Mouse (Mus musculus) limb, embryonic 15.5 days (tissue): ENCODE results near the gene 4430402I18Rik. TPM values are rescaled to one million over a fixed set of nuclear protein-coding genes. Genes with fewer than 3 reads are reported as not detected.

ENCODE experiments used
- ATAC-seq: fragments of 200-750 bp; cut with Nextera tagmentation; 2 replicates; pipeline ENCODE4 v1.8.0; 2017; ENCODE audit warnings: low read depth, moderate TSS enrichment; ENCODE audit not compliant: insufficient number of reproducible peaks, low FRiP score, low TSS enrichment
- H3K27ac ChIP-seq: fragments of 300-500 bp; sonication (generic); 2 replicates; pipeline ENCODE4 v1.5.1; 2015; ENCODE audit warnings: moderate library complexity, mild to moderate bottlenecking, inconsistent platforms
- H3K27me3 ChIP-seq: fragments of 300-500 bp; sonication (generic); 2 replicates; pipeline ENCODE4 v1.6.1; 2015; ENCODE audit warnings: inconsistent platforms
- H3K36me3 ChIP-seq: fragments of 300-500 bp; sonication (generic); 2 replicates; pipeline ENCODE4 v1.6.1; 2015; ENCODE audit warnings: inconsistent platforms
- H3K4me1 ChIP-seq: fragments of 300-500 bp; sonication (generic); 2 replicates; pipeline ENCODE4 v1.6.1; 2015; ENCODE audit warnings: inconsistent platforms
- H3K4me2 ChIP-seq: fragments of 300-500 bp; sonication (generic); 2 replicates; pipeline ENCODE4 v1.6.1; 2015; ENCODE audit warnings: mild to moderate bottlenecking, inconsistent platforms
- H3K4me3 ChIP-seq: fragments of 300-500 bp; sonication (generic); 2 replicates; pipeline ENCODE4 v1.5.1; 2015; ENCODE audit warnings: mild to moderate bottlenecking, inconsistent platforms
- H3K9ac ChIP-seq: fragments of 300-500 bp; sonication (generic); 2 replicates; pipeline ENCODE4 v1.6.1; 2015; ENCODE audit warnings: inconsistent platforms
- H3K9me3 ChIP-seq: fragments of 300-500 bp; sonication (generic); 2 replicates; pipeline ENCODE4 v1.6.1; 2016; ENCODE audit warnings: inconsistent platforms
- WGBS: fragments of 180-500 bp; shearing (Covaris S2); methylation state at CpG from one replicate; pipeline ENCODE4 v1.1.7; 2015; 5-methylcytosine and 5-hydroxymethylcytosine counted together
- polyA plus RNA-seq: library from polyadenylated mRNA; unstranded; fragments of >200 nt; fragmentation: Nextera tagmentation; extraction: Ambion mirVana; gene quantifications from 2 replicates; pipeline ENCODE4 v1.2.1, GENCODE M21; 2015

Gene 4430402I18Rik
- polyA plus RNA-seq, 1 experiment from 2014 or later: 0.47 TPM

DNA sequence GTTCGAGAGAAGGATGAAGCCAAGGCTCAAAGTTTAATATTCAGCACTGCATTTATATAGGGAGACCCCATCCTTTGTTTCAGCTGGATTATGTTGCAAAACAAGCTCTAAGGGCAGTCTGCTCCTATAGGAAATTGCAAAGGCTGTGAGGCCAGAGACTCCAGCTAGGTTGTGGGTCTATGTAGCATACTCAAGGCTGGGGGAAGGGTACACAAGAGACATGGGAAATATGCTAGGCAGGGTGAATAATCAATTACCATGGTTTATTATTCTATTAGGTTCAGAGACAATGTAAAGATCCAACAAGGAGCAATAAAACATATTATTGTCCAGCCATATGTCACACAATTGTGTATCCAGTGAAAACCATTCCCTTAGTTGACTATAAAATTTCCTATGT lies 75.7 kb downstream of the 4430402I18Rik start:
- H3K36me3 ChIP-seq: no peaks in the 10 kb centered on the region
- H3K4me2 ChIP-seq: no peak overlapping the region
- ATAC-seq: no peak
- H3K9ac ChIP-seq: no peak overlapping the region
- no peak overlapping the region for H3K27ac ChIP-seq
- H3K4me3 ChIP-seq: no peak overlapping the region
- H3K9me3 ChIP-seq: no peaks in the 10 kb centered on the region
- 80% methylated on average over 1 of the region's 1 CpGs for WGBS
- no peaks in the 10 kb centered on the region for H3K27me3 ChIP-seq
- no peaks in the 10 kb centered on the region for H3K4me1 ChIP-seq

DNA sequence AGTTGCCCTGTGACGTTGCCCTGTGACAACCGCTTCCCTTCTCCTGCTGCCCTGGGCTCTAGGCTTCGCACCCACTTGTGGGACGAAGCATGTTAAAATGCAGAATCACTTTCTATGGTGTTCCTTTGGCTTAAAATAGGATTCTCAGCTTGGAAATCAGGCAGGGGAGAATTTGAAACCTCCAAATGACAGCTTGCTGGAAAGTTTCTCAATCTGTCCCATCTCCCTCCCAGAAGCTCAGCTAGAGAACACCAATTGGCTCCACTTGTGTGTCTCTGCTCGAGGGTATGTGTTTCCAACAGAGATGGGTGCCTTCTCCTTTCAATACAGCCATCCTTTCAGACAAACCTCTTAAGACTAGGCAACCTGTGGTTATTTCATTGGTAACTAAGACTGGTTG lies 76.4 kb downstream of the 4430402I18Rik start:
- Histone ChIP-seq H3K4me3 (no peak overlapping the region), H3K36me3 (no peaks in the 10 kb centered on the region), H3K4me2 (no peak overlapping the region), H3K9me3 (no peaks in the 10 kb centered on the region), H3K4me1 (no peaks in the 10 kb centered on the region), H3K27ac (no peak overlapping the region), H3K27me3 (no peaks in the 10 kb centered on the region), H3K9ac (no peak overlapping the region)
- ATAC-seq: no peak
- WGBS: 67% methylated on average over 5 of the region's 5 CpGs

DNA sequence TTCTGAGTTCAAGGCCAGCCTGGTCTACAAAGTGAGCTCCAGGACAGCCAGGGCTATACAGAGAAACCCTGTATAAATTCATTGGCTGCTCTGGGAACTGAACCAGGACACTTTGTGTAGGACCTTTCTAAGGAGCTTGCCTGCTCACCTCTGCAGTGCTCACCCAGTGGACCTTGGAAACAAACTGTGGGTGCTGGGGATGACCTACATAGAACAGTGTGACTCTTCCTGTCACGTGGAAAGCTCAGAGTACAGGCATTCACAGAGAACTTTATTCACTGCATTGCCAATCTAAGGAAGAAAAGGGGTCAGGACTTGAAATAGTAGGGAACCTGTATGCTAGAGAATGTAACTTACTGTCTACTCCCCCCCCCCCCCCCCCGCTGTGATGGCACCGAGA lies 78.3 kb downstream of the 4430402I18Rik start:
- no peak for ATAC-seq
- Histone ChIP-seq H3K9ac (no peak overlapping the region), H3K4me1 (no peaks in the 10 kb centered on the region), H3K9me3 (no peaks in the 10 kb centered on the region), H3K27me3 (no peaks in the 10 kb centered on the region), H3K36me3 (no peaks in the 10 kb centered on the region), H3K4me2 (no peak overlapping the region), H3K4me3 (no peak overlapping the region), H3K27ac (no peak overlapping the region)
- WGBS: 68% methylated on average over 3 of the region's 3 CpGs

- no peak overlapping the region for H3K27ac ChIP-seq
- no peak overlapping the region for H3K4me2 ChIP-seq
- WGBS: 46% methylated on average over 1 of the region's 1 CpGs
Observed at GRCm38 (mm10) chr19:28888496-28888895, 79.1 kb downstream of the 4430402I18Rik start.

GRCm38 (mm10) chr19:28883126-28883525 lies 84.5 kb downstream of the 4430402I18Rik start:
- 55% methylated on average over 1 of the region's 1 CpGs for WGBS
- H3K27me3 ChIP-seq: no peaks in the 10 kb centered on the region
- H3K9ac ChIP-seq: no peak overlapping the region
- H3K9me3 ChIP-seq: no peaks in the 10 kb centered on the region
- no peak for ATAC-seq
- H3K4me1 ChIP-seq: no peaks in the 10 kb centered on the region
- H3K4me2 ChIP-seq: no peak overlapping the region
- H3K27ac ChIP-seq: no peak overlapping the region
- no peaks in the 10 kb centered on the region for H3K36me3 ChIP-seq
- no peak overlapping the region for H3K4me3 ChIP-seq

More at GRCm38 (mm10) chr19:28888496-28888895, 79.1 kb downstream of the 4430402I18Rik start:
- Histone ChIP-seq H3K4me3 (no peak overlapping the region), H3K9me3 (no peaks in the 10 kb centered on the region), H3K4me1 (no peaks in the 10 kb centered on the region), H3K9ac (no peak overlapping the region), H3K27me3 (no peaks in the 10 kb centered on the region), H3K36me3 (no peaks in the 10 kb centered on the region)
- no peak for ATAC-seq

DNA sequence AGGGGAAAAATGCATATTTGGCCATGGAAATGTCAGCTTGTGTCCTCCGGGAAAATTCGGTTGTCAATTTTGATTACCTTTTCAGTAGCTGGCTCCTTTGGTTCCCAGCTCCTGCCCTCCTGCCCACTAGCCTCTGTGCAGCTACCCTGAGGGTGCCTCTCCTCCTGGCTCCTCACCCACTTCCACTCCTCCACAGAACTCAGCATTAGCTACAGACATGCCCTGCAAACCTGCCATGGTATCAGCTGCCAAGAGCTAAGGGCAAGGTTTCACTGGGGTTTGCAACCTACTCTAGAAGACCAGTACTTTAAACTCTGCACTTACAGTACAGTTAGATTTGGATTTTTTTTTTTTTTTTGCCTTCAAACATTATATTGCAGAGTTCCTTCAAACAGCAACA lies 88.1 kb downstream of the 4430402I18Rik start:
- no peak for ATAC-seq
- H3K9me3 ChIP-seq: no peaks in the 10 kb centered on the region
- H3K4me2 ChIP-seq: no peak overlapping the region
- H3K4me3 ChIP-seq: no peak overlapping the region
- H3K27ac ChIP-seq: no peak overlapping the region
- no peaks in the 10 kb centered on the region for H3K4me1 ChIP-seq
- WGBS: 86% methylated on average over 2 of the region's 2 CpGs
- H3K27me3 ChIP-seq: no peaks in the 10 kb centered on the region
- no peaks in the 10 kb centered on the region for H3K36me3 ChIP-seq
- H3K9ac ChIP-seq: no peak overlapping the region

DNA sequence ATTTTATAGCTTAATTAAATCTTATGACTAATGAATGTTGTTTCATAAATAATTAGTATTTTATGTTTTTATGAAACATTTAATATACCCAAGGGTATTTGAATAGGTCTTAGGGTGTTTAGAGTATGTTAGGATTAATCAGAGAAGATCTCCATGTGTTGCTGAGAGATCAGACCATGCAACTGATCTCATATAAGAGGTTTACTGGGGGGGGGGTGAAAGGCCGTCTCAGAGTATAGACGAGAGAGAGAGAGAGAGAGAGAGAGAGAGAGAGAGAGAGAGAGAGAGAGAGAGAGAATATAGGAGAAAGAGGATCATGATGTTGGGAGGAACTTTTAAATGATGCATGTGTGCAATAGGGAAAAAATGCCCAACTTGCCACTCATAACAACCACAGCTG lies 97.2 kb downstream of the 4430402I18Rik start:
- Histone ChIP-seq H3K4me2 (no peak overlapping the region), H3K4me1 (no peaks in the 10 kb centered on the region), H3K9me3 (no peaks in the 10 kb centered on the region), H3K27me3 (no peaks in the 10 kb centered on the region), H3K4me3 (no peak overlapping the region), H3K36me3 (no peaks in the 10 kb centered on the region), H3K27ac (no peak overlapping the region), H3K9ac (no peak overlapping the region)
- no peak for ATAC-seq
- 41% methylated on average over 2 of the region's 2 CpGs for WGBS

GRCm38 (mm10) chr19:28869251-28869855 lies 98.2 kb downstream of the 4430402I18Rik start:
- no peaks in the 10 kb centered on the region for H3K36me3 ChIP-seq
- no peak for ATAC-seq
- WGBS: 89% methylated on average over 6 of the region's 6 CpGs

DNA sequence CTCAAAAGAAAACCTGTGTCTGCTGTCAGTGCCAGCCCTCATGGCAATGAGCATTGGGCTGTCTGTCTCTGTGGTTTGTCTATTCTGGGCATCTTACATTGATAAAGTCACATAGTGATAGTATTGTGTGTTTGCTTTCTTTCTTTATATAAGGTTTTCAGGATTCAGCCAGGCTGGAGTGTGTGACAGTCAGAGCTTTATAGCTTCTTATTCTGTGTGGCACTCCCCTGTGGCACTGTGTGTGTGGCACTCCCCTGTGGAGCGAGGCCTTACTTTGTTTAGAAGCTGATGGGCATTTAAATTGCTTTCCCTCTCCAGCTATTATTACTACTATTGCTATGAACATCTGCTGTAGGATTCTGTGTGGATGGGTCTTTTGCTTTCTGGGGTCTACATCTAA lies 102.1 kb downstream of the 4430402I18Rik start:
- Histone ChIP-seq H3K4me3 (no peak overlapping the region), H3K4me2 (no peak overlapping the region), H3K36me3 (no peaks in the 10 kb centered on the region), H3K4me1 (no peaks in the 10 kb centered on the region), H3K27me3 (no peaks in the 10 kb centered on the region), H3K9me3 (no peaks in the 10 kb centered on the region), H3K27ac (no peak overlapping the region), H3K9ac (no peak overlapping the region)
- 73% methylated on average over 1 of the region's 1 CpGs for WGBS
- ATAC-seq: no peak

More at GRCm38 (mm10) chr19:28869251-28869855, 98.2 kb downstream of the 4430402I18Rik start:
- H3K27ac ChIP-seq: no peak overlapping the region
- no peak overlapping the region for H3K4me3 ChIP-seq
- H3K4me2 ChIP-seq: no peak overlapping the region
- H3K9ac ChIP-seq: no peak overlapping the region
- H3K27me3 ChIP-seq: no peaks in the 10 kb centered on the region
- no peaks in the 10 kb centered on the region for H3K9me3 ChIP-seq
- H3K4me1 ChIP-seq: no peaks in the 10 kb centered on the region

DNA sequence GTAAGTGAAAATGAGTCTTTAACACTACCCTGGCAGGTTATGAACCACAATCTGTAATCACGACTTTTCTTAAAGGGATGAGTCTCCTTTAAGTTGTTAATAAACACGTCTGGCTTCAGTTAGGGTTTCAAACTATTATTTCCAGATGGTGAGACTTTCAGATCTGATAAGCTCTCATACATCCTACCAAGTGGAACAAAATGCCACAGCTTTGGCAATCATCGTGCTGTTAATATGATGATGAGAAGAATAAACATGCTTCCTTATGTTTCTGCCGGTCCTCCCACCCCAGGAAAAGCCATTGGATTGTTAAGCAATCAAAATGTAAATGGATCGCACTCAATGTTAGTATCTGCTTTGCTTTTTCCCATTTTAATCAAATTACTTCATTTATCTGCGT lies 102.6 kb downstream of the 4430402I18Rik start:
- H3K4me2 ChIP-seq: no peak overlapping the region
- H3K9ac ChIP-seq: no peak overlapping the region
- no peaks in the 10 kb centered on the region for H3K9me3 ChIP-seq
- no peaks in the 10 kb centered on the region for H3K27me3 ChIP-seq
- no peaks in the 10 kb centered on the region for H3K36me3 ChIP-seq
- ATAC-seq: no peak
- 49% methylated on average over 6 of the region's 6 CpGs for WGBS
- no peaks in the 10 kb centered on the region for H3K4me1 ChIP-seq
- no peak overlapping the region for H3K4me3 ChIP-seq
- H3K27ac ChIP-seq: no peak overlapping the region

DNA sequence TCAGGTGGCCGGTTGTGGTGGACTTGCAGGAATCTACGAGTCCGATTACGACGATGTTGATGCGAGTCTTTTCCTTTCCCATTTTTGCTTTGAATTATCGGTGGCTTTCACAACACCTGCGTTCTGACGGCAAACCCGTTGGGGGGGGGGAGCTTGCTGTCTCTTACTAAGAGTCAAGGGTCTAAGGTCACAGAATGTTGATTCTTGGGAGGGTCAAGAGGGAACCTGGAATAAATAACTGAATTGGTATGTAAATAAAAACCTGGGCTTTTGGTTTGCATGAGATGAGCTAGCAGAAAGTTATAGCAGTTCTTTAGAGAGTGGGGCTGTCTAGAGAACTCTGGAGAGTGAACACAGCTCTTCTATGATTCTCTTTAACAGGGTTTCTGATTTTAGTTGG lies 104.0 kb downstream of the 4430402I18Rik start:
- 89% methylated on average over 10 of the region's 10 CpGs for WGBS
- Histone ChIP-seq H3K9ac (no peak overlapping the region), H3K27ac (no peak overlapping the region), H3K4me3 (no peak overlapping the region), H3K36me3 (no peaks in the 10 kb centered on the region), H3K4me2 (no peak overlapping the region), H3K9me3 (no peaks in the 10 kb centered on the region), H3K27me3 (no peaks in the 10 kb centered on the region), H3K4me1 (no peaks in the 10 kb centered on the region)
- ATAC-seq: no peak

DNA sequence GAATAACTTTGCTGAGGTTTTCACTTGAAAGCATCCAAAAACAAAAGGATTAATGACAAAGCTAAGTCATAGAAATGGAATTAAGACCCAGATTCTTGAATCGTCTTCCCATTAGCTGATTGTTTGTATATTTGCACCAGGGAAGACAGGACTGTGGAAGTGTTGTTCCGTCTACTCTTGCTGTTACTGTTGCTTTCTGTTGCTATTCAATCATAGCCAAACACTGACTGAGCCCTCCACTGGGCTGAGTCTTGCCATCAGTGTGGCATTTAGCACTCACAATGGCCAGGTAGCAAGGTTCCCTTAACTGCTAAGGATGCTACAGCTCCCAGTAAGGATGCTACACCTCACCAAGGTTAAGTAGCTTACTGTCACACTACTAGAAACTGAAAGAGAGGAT lies 107.4 kb downstream of the 4430402I18Rik start:
- Histone ChIP-seq H3K4me2 (no peak overlapping the region), H3K9ac (no peak overlapping the region), H3K27ac (no peak overlapping the region), H3K9me3 (no peaks in the 10 kb centered on the region), H3K27me3 (no peaks in the 10 kb centered on the region), H3K36me3 (no peaks in the 10 kb centered on the region), H3K4me3 (no peak overlapping the region), H3K4me1 (no peaks in the 10 kb centered on the region)
- 84% methylated on average over 2 of the region's 2 CpGs for WGBS
- ATAC-seq: no peak

GRCm38 (mm10) chr19:28854831-28855230 lies 112.8 kb downstream of the 4430402I18Rik start:
- WGBS: 71% methylated on average over 1 of the region's 1 CpGs
- H3K36me3 ChIP-seq: no peaks in the 10 kb centered on the region
- H3K4me1 ChIP-seq: no peaks in the 10 kb centered on the region
- H3K4me2 ChIP-seq: no peak overlapping the region
- H3K9ac ChIP-seq: no peak overlapping the region
- no peak overlapping the region for H3K27ac ChIP-seq
- H3K9me3 ChIP-seq: no peaks in the 10 kb centered on the region
- no peak overlapping the region for H3K4me3 ChIP-seq
- ATAC-seq: no peak
- no peaks in the 10 kb centered on the region for H3K27me3 ChIP-seq
